Mouse (Mus musculus): Measurements from ENCODE around the gene Tut1. TPM values are rescaled to one million over a fixed set of nuclear protein-coding genes. Genes with fewer than 3 reads are reported as not detected.

Gene Tut1
- total and polyA plus RNA-seq, 3 experiments, result 54.6 to 68.2 TPM; not detected in 1

DNA sequence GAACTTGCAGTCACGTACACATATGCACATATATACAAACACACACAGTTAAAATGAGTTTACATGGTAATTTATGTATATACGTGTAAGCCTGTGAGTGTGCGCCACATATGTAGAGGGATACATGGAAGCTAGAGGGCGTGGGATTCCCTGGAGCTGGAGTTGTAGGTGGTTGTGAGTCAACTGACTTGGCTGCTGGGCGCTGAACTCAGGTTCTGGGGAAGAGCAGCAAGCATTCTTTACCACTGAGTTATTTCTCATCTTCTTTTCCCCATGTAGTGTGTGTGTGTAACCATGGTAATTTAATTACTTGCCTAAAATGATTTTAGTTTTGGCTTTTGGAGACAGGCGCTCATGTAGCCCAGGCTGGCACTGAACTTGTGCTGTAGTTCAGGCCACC, 43.0 kb downstream of the Tut1 start:
- no peak for TF ChIP-seq ETS1 (IDR thresholded peaks at IDR 0.05; ENCODE audit: low read depth, low read length)
- TF ChIP-seq NRF1 (IDR thresholded peaks at IDR 0.05; ENCODE audit: insufficient read depth, low read depth, low read length, poor library complexity, severe bottlenecking), result no peak
- TF ChIP-seq MEF2A (IDR thresholded peaks at IDR 0.05; ENCODE audit: extremely low read depth, insufficient replicate concordance, low read depth, low read length, poor library complexity, severe bottlenecking), result no peak
- no peak for TF ChIP-seq POLR2AphosphoS2 (IDR thresholded peaks at IDR 0.05; ENCODE audit: low read length)
- TF ChIP-seq SMC3 (IDR thresholded peaks at IDR 0.05; ENCODE audit: low read depth, low read length), result no peak
- TF ChIP-seq TAL1 (IDR thresholded peaks at IDR 0.05; ENCODE audit: low read length), result no peak
- TF ChIP-seq BHLHE40 (IDR thresholded peaks at IDR 0.05; ENCODE audit: borderline replicate concordance, low read depth, low read length), result no peak
- no peak for TF ChIP-seq TBP (IDR thresholded peaks at IDR 0.05; ENCODE audit: low read depth, low read length)
- Histone ChIP-seq H3K9ac (ENCODE audit: control insufficient read depth, low read depth, low read length, poor library complexity, severe bottlenecking) (no peak overlapping the region), H3K79me2 (ENCODE audit: control insufficient read depth, insufficient read depth, low read length, poor library complexity) (no peaks in the 10 kb centered on the region), H3K4me3 (ENCODE audit: control insufficient read depth in 1 of 2, insufficient read depth in 1 of 2, low read depth in 2 of 2, low read length in 2 of 2) (no peak overlapping the region), H3K36me3 (ENCODE audit: control insufficient read depth in 1 of 2, insufficient read depth in 2 of 2, low read length in 2 of 2) (peaks cover 0 to 13% of the 10 kb centered on the region in 2 experiments; a peak in 2 of 4 replicates), H3K9me3 (replicated peaks; ENCODE audit: insufficient read depth, low read length) (no peaks in the 10 kb centered on the region), H3K27me3 (ENCODE audit: control insufficient read depth in 1 of 2, insufficient read depth in 2 of 2, low read length in 2 of 2) (no peaks in the 10 kb centered on the region), H3K4me1 (ENCODE audit: control insufficient read depth in 1 of 2, insufficient read depth in 2 of 2, low read length in 2 of 2) (peaks cover 5 to 26% of the 10 kb centered on the region in 2 experiments), H3K27ac (ENCODE audit: control insufficient read depth, low read depth, low read length) (no peak overlapping the region)
- no peak for DNase-seq (ENCODE audit: low read depth, low spot score)

DNA sequence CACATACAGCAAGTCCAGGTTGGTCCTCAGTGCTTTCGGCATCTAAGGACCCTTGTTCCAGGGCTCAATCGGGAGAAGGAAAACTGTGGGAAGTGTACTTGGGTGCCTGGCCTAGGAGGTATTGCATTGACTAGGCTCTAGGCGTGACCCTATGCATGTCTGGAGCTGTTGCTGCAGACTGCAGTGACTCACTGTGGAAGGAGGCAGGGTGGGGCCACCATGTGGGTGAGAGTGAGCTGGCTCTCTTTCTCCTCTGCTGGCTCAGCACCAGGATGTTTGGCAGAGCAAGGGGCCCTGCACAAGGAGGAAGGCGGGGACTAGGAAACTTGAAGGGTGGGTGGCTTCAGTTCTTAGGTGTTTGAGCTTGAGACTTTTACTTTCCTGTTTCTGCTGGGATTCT, 43.9 kb downstream of the Tut1 start:
- no peaks in the 10 kb centered on the region for H3K9me3 ChIP-seq (replicated peaks; ENCODE audit: insufficient read depth, low read length)
- H3K79me2 ChIP-seq (ENCODE audit: control insufficient read depth, insufficient read depth, low read length, poor library complexity), result no peaks in the 10 kb centered on the region
- peak; percentile 93 for DNase-seq (ENCODE audit: low read depth, low spot score)
- H3K4me3 ChIP-seq (ENCODE audit: control insufficient read depth in 1 of 2, insufficient read depth in 1 of 2, low read depth in 2 of 2, low read length in 2 of 2), result no peak overlapping the region
- peak overlapping the region; percentile 45 for H3K27ac ChIP-seq (ENCODE audit: control insufficient read depth, low read depth, low read length)
- peaks cover 5 to 26% of the 10 kb centered on the region in 2 experiments for H3K4me1 ChIP-seq (ENCODE audit: control insufficient read depth in 1 of 2, insufficient read depth in 2 of 2, low read length in 2 of 2)
- no peaks in the 10 kb centered on the region for H3K27me3 ChIP-seq (ENCODE audit: control insufficient read depth in 1 of 2, insufficient read depth in 2 of 2, low read length in 2 of 2)
- H3K36me3 ChIP-seq (ENCODE audit: control insufficient read depth in 1 of 2, insufficient read depth in 2 of 2, low read length in 2 of 2), result peaks cover 0 to 13% of the 10 kb centered on the region in 2 experiments; a peak in 2 of 4 replicates
- H3K9ac ChIP-seq (ENCODE audit: control insufficient read depth, low read depth, low read length, poor library complexity, severe bottlenecking), result peak overlapping the region; percentile 19; the same call in 1 of the 2 replicates
- TF ChIP-seq MAZ (IDR thresholded peaks at IDR 0.05; ENCODE audit: low read depth, low read length), result peak; percentile 47; the same call in 1 of the 2 replicates
- TF ChIP-seq CTCF (IDR thresholded peaks at IDR 0.05 in 2 of 3, conservative IDR thresholded peaks at IDR 0.05 in 1 of 3; ENCODE audit: control insufficient read depth in 1 of 3, insufficient read depth in 1 of 3, low read depth in 2 of 3, low read length in 3 of 3, poor library complexity in 1 of 3, severe bottlenecking in 1 of 3), result peak in 1 of 3 experiments; percentile 18; a peak in 1 of 6 replicates
- TF ChIP-seq CHD1 (IDR thresholded peaks at IDR 0.05; ENCODE audit: low read depth, low read length), result no peak
- TF ChIP-seq POLR2AphosphoS2 (IDR thresholded peaks at IDR 0.05; ENCODE audit: low read length), result no peak
- peak; percentile 80 for TF ChIP-seq MXI1 (IDR thresholded peaks at IDR 0.05; ENCODE audit: low read depth, low read length)
- no peak for TF ChIP-seq NELFE (IDR thresholded peaks at IDR 0.05; ENCODE audit: low read depth, low read length)
- TF ChIP-seq RCOR1 (IDR thresholded peaks at IDR 0.05; ENCODE audit: low read depth, low read length), result no peak
- peak; percentile 58 for TF ChIP-seq SIN3A (IDR thresholded peaks at IDR 0.05; ENCODE audit: low read length)
- TF ChIP-seq ZMIZ1 (IDR thresholded peaks at IDR 0.05; ENCODE audit: low read depth, low read length), result no peak
- no peak for TF ChIP-seq KAT2A (conservative IDR thresholded peaks at IDR 0.05; ENCODE audit: low read depth, low read length)
- TF ChIP-seq GATA1 (IDR thresholded peaks at IDR 0.05; ENCODE audit: low read depth, low read length), result no peak
- TF ChIP-seq MYB (IDR thresholded peaks at IDR 0.05; ENCODE audit: low read depth, low read length), result no peak
- TF ChIP-seq SMC3 (IDR thresholded peaks at IDR 0.05; ENCODE audit: low read depth, low read length), result peak; percentile 43
- TF ChIP-seq NRF1 (IDR thresholded peaks at IDR 0.05; ENCODE audit: insufficient read depth, low read depth, low read length, poor library complexity, severe bottlenecking), result no peak
- TF ChIP-seq JUND (IDR thresholded peaks at IDR 0.05; ENCODE audit: low read depth, low read length), result peak; percentile 57; the same call in 1 of the 2 replicates
- TF ChIP-seq TBP (IDR thresholded peaks at IDR 0.05; ENCODE audit: low read depth, low read length), result no peak; the same call in 1 of the 2 replicates
- no peak for TF ChIP-seq ZC3H11A (IDR thresholded peaks at IDR 0.05; ENCODE audit: low read depth, low read length)
- TF ChIP-seq USF1 (IDR thresholded peaks at IDR 0.05; ENCODE audit: low read depth, low read length), result no peak
- TF ChIP-seq POLR2AphosphoS5 (IDR thresholded peaks at IDR 0.05; ENCODE audit: borderline replicate concordance, low read depth, low read length), result no peak
- peak; percentile 60; the same call in 1 of the 2 replicates for TF ChIP-seq MAFK (IDR thresholded peaks at IDR 0.05; ENCODE audit: borderline replicate concordance, low read depth, low read length)
- TF ChIP-seq TCF12 (IDR thresholded peaks at IDR 0.05; ENCODE audit: low read depth, low read length), result no peak
- no peak for TF ChIP-seq POLR2A (IDR thresholded peaks at IDR 0.05; ENCODE audit: control insufficient read depth in 1 of 2, insufficient read depth in 1 of 2, low read depth in 1 of 2, low read length in 2 of 2, poor library complexity in 1 of 2)
- TF ChIP-seq RAD21 (IDR thresholded peaks at IDR 0.05; ENCODE audit: low read depth, low read length), result no peak; the same call in 1 of the 2 replicates
- TF ChIP-seq MEF2A (IDR thresholded peaks at IDR 0.05; ENCODE audit: extremely low read depth, insufficient replicate concordance, low read depth, low read length, poor library complexity, severe bottlenecking), result no peak
- no peak for TF ChIP-seq ZKSCAN1 (IDR thresholded peaks at IDR 0.05; ENCODE audit: low read depth, low read length)
- no peak for TF ChIP-seq TAL1 (IDR thresholded peaks at IDR 0.05; ENCODE audit: low read length)
- TF ChIP-seq ZNF384 (IDR thresholded peaks at IDR 0.05; ENCODE audit: low read depth, low read length), result no peak
- TF ChIP-seq UBTF (IDR thresholded peaks at IDR 0.05; ENCODE audit: borderline replicate concordance, insufficient read depth, low read depth, low read length), result no peak
- TF ChIP-seq ETS1 (IDR thresholded peaks at IDR 0.05; ENCODE audit: low read depth, low read length), result peak; percentile 68

Data from MEL (cell line).